Mouse (Mus musculus): Measurements from ENCODE around the gene Phc2.
"Not testable (repeated sequence)": the region's sequence is repeated elsewhere in the genome, so short reads cannot be mapped to it uniquely, and the experiment has no call there.

Gene Phc2

DNA sequence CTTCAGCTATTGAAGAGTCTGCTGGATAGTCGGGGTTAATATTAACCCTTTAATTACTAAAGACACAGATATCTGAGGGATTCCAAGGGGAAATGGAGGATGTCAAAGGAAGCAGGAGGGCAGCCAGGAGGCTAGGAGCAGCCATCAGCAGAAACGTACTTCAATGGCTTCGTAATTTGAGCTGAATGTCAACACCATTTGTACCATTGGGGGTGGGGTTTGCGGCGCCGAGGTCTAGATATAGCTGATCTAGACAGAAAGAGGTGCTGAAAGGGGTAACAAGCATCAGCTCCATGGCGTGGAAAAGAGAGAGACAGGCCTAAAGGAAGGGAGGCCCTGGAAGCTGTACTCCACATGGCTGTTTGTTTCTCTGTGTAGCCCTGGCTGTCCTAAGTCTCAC is 7.7 kb upstream of the Phc2 start:
- DNase-seq: no peak

DNA sequence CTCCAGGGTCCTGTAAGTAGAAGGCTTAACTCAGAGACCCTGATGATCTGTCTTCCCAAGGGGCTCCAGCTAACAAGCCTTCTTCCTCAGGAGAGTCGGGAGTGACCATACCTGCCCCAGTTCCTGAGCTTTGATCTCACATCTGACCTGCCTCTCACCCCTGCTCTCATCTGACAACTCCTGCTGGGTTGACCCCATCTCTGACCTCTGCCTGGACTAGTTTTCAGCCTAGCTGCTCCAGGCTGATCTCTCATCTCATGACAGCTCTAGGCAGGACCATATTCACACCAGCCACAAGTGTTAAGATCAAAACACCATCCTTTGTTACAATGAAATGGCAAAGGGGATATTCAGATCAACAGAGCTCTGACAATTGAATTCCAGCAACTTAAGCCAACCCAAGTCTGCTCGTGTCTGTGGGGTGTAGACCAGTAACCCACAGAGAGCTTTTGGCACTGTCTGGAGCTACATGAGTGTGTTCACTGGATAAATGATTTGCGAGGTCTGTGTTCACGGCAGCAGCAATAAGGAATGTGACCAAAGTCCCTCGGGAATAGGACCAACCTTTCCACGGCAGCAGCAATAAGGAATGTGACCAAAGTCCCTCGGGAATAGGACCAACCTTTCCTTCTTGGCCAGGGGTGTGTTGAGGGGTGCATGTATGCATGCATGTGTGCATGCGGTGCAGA is 5.8 kb upstream of the Phc2 start:
- DNase-seq: no peak

DNA sequence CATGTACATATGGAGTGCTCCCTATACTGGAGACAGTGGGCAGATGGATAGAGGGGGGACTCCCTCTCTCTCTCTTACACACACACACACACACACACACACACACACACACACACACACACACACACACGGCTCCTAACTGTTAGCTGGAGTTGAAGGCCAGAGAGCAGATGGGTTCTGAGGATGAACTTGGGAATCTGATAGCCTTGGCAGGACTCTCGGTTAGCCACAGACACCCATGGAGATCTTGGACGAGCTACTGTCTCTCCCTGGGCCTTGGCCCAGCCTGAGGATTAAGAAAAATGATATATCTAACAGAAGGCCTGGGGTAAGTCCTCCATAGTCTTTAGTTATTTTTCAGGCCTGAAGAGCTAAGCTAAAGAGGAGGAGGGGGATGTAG is 3.0 kb upstream of the Phc2 start:
- DNase-seq: no peak

DNA sequence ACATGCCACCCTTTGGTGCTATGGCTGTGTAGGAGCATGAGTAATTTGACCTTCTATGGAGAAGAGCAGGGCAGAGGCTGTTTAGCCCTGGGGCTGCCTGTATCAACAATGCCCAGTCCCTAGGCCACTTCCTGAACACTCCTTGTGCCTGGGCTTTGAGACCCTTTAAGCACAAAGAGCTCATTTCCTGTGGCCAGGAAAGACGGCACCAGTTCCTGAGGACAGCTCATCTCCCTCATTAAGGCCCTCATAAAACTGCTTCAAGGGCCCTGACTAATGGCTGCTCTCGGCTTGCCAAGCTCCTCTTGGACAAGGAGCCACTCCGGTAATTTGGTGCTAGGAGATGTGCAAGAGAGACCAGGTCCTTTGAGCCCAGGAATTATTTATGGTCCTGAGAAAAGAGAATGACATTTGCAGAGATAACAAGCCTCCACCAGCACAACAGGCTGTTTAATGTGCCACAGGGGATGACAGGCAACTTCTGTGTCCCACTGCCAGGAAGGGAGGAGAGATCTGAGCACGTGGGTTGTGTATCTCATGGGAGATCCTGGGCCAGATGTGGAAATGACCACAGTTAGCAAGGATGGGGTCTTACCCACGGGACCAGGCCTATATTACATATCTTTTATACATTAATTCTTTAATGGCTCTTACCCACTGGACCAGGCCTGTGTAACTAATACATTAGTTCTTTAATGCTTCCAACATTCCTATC is 1.8 kb upstream of the Phc2 start:
- no peak for DNase-seq

DNA sequence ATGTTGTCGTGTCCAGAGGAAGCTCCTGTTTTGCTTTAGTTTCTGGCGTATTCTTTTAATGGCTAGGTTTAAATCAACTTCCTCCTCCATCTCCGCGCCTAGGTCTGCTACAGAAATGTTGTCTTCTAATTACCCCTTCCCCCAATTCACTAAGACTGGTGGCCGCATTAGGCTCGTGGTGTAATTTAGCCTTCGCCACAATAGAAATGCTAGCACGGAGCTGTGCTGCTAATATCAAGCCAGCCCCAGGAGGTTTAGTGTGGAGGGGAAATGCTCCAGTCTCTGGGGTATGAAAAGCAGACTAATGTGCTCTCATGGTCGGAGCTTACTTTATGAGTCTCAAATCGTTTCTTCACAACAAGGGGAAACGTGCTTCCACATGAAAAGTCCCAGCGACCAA is 944 bp downstream of the Phc2 start:
- no peak for DNase-seq

DNA sequence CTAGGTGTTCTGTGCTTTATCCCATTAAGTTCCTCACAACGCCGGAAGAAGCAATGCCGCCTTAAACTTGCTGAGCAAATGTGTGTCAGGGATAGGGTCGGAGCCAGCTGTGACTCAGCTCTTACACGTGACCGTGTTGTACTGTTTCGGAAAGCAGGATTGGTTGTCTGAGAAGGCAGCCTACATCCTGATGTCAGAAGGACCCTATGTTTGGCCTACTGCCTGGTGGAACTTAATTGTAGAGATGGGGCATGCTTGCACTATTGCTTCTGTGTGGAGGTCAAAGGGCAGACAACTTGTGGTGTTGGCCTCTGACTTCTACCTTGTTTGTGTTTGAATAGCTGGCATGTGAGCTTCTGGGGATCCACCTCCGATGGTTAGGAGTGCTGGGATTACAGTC is 5.7 kb downstream of the Phc2 start:
- DNase-seq: no peak

DNA sequence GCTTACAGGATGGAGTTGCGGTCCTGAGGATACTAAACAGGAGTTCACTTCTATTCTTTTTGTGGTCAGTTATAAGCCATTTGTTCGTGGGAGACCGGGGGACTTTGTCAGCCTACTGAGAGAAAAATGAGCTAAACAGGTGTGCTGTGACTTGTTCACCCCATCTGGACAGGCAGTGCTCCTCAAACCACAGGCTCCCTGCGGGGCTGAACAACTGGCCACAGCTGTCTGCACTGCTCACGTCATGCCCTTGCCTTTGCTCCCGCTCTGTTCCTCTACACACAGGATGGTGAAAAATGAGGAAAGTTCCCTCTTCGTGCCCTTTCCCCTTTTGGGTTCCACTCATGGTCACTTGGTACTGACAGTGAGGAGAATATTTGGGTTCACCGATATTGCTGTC is 6.6 kb downstream of the Phc2 start:
- DNase-seq: no peak

DNA sequence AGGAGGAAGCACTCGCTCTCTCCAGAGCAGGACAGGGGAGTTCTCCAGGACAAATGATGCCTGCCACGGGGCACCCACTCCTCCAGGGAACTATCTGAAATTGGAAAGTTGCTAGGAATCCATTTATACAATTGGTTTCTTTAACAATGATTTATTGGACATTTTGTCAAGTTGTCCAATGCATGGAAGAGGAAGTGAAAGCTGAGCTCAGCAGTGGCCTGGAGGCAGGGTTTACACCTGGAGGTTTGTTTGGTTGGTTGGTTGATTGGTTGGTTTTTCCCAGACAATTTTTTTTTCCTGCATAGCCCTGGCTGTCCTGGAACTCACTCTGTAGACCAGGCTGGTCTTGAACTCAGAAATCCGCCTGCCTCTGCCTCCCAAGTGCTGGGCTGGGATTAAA is 9.5 kb downstream of the Phc2 start:
- no peak for DNase-seq

DNA sequence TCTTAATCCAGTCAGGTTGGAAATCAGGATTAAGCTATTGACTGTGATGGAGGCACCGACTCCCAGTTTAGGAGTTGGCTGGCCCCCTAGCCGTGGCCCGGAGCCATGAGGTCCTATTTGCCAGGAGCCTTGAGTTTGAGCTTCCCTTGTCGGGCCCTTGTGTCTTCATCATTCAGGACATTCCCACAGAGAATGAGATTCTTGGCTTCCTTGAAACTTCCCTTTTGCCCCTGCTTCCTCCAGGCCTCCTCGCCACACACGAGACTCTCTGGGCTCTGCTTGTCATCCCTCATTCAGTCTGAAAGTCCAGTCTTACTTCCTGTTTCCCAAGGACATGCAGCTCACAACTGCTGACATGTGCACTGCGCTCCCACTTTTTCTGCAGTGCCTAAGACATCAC is 11.9 kb downstream of the Phc2 start:
- not testable (repeated sequence) for DNase-seq

GRCm38 (mm10) chr4:128667195-128667594 is 12.7 kb downstream of the Phc2 start:
- not testable (repeated sequence) for DNase-seq

GRCm38 (mm10) chr4:128669229-128669628 is 14.7 kb downstream of the Phc2 start:
- DNase-seq: peak; percentile 26

DNA sequence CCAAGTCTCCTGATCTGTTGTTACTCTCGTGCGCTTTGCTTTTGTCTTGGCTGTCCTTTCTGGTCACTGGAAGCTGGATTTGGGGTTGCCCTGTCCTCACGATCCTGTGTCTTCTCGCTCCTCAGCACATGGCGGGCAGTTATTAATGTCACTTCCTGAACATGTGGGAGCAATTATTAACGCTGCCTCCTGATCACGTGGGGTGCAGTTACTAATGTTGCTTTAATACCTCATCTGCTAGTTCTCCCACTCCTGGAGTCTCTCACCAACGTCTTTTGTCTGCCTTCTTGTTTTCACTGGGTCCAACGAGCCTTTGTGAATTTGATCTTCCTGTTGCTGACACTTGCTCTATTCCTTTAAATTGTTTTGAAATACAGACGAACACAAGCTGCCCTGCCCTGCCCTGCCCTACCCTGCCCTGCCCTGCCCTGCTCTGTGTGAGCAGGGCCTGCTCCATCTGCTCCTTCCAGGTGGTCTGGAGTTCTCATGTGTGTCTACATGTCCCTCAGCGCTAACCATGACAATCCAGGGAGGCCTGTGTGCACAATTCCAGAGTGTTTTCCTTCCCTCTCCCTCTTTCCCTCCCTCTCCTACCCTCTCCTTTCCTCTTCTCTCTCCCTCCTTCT is 16.2 kb downstream of the Phc2 start:
- DNase-seq: peak; percentile 50

- no peak for DNase-seq
These were observed 18.0 kb downstream of the Phc2 start for GRCm38 (mm10) chr4:128672494-128672893.

DNA sequence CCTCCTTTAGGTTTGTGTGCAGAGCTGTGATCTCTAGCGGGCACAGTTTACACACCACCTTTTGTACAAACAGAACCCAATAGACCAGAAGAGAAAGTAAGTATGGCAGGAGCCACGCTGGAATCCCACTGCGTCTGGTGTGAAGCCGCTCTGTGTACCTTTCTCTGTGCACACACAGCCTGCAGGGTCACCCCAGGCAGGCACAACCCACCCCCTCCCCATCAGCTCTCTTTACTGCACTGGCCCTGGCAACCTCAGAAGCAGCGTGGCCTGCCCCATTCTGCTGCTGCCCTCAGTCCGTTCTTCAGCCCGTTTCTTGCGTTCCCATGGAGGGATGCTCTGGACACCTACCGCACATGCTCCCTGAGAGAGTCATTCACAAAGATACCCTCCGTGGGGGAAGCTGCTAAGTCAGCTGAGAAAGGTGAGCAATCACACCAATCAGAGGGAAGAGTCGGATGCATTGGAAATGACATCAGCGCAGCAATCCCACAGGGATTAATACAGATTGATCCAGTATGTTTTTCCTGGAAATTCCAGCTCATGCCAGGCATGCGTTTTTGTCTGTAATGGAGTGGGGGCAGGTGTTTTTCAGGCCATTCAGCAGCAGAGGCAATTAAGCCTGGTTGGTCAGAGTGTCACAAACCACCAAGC is 24.2 kb downstream of the Phc2 start:
- DNase-seq: no peak

GRCm38 (mm10) chr4:128681126-128681525 is 26.6 kb downstream of the Phc2 start:
- DNase-seq: peak; percentile 24

DNA sequence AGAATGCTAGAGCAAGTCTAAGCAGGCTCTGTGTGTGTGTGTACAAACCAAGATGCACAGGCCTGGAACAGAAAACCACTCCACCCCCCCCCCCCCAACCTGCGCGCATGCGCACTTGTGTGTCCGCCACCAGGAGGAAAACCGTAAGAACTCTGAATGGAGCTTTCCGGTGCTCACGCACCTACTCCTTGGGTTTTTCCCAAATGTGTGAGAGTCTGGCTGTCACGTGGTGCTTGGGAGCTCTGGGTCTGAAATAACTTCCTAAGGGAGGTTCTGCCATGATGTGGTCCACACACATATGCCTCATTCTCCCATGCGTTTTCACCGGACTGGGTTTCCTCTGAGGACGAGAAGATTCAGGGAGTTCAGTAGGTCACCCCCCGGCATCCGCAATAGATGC is 27.8 kb downstream of the Phc2 start:
- DNase-seq: no peak

DNA sequence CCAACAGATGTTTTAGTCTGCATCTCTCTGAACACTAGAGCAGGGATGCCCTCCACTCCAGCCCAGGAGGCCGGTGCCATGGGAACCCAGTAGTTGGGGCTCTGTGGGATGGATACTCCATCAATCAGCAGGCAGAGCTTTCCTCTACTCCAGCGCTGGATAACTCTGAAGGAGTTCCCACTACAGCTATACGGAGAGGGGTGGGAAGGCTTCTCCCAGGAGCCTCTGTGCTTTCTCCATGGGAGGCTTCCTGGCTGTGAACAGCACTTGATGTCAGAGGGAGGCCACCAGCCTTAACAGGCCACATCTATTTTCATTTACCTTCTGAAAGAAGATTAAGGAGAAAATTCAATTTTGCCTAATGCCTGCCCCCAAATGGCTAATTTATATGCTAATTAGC is 29.2 kb downstream of the Phc2 start:
- DNase-seq: no peak

DNA sequence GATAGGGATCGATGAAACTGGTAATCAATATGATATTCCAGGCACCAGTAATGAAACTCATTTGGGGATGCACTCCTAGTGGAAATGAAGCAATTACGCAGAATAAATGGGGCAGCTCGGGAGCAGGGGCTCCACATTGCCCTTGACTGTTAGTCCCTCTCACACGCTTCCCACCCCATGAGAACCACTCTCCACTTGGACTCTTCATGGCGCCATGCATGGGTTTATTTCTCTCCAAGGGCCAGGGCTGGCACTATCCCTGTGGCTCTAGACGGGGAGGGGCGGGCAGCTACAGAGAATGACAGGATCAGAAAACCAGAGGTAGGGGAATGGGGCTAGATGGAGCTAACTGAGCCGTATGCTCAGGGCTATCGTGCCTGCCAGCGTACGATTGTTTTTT is 29.6 kb downstream of the Phc2 start:
- no peak for DNase-seq

- peak; percentile 52 for DNase-seq
These were observed 34.0 kb downstream of the Phc2 start for GRCm38 (mm10) chr4:128688513-128688913.

DNA sequence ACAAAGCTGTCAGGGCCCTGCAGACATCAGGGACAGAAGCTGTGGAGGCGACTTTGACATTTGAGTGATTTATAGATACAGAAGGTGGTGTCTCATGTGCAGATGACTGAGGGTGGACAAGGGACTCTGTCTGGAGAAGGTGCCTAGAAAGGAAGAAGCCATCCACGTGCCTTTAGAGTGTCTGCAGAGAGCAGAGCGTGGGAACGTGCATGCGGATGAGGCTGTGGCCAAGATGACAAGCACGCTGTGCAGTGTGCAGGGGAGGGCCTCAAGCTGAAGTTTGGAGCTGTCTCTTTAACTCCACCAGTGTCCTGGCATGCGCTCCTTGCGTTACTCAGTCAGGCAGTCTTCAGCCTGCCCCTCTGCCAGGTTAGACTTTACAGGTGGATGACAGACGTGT is 34.5 kb downstream of the Phc2 start:
- no peak for DNase-seq

GRCm38 (mm10) chr4:128689739-128690304 is 35.3 kb downstream of the Phc2 start:
- no peak for DNase-seq

- no peak for DNase-seq
These were observed 36.7 kb downstream of the Phc2 start for GRCm38 (mm10) chr4:128691195-128691594.

GRCm38 (mm10) chr4:128692149-128692925 is 37.8 kb downstream of the Phc2 start:
- DNase-seq: no peak
